Mouse (Mus musculus) common myeloid progenitor, adult 5-6 weeks (primary cell): ENCODE results near the gene Zdhhc20. TPM values are rescaled to one million over a fixed set of nuclear protein-coding genes. Genes with fewer than 3 reads are reported as not detected.
"Not testable (repeated sequence)": the region's sequence is repeated elsewhere in the genome, so short reads cannot be mapped to it uniquely, and the experiment has no call there.

Source experiments
- ATAC-seq: replicated peaks from 2 replicates; pipeline ENCODE4 v1.8.0; 2016; ENCODE audit warnings: low read depth, mild to moderate bottlenecking, moderate TSS enrichment, inconsistent platforms; ENCODE audit not compliant: poor library complexity, severe bottlenecking
- total RNA-seq: library from RNA; stranded (forward); fragments of 200-1000, 187-1606 nt; gene quantifications from 2 replicates; pipeline ENCODE4 v1.2.3, GENCODE M21; 2017

The Zdhhc20 gene
- 28.6 and 32.3 TPM in 2 replicates for total RNA-seq

DNA sequence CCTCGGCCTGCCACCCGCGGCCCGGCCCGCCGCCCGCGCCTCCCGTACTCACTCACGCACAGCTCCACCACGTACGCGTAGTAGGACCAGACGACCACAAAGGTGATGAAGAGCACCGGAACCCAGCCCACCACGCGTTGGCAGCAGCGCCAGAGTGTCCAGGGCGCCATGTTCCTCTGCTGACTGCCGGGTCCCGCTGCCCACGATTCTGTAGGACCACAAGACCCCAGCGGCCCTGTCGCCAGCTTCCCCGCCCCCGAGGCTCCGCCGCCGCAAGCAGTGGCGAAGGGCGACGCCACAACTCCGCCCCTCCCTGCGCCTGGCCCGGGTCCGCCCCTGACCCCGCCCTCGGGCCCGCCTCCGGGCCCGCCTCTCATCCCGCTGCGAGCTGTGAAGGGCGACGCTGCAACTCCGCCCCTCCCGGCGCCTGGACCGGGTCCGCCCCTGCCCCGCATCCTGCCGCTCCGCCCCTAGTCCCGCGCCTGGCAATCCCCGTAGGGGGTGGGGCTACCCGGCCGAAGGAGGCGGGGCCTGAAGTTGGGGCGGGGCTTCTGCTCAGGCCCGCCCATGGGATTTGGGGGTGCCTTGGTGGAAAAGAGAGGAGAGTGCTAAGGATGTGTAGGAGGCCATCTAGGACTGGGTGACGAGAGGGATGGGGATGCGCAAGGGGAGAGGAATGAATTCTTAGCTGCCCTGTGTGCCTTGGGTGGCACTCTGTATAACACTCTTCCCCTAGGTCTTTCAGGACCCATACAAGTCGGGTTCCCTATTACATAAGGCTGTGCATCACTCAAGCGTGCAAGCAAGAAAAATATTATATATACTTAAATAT lies at the start of gene Zdhhc20:
Gene Zdhhc20 (minus strand): TSS at position 266 of the 832 bp plus-strand sequence.
- ATAC-seq = peak; percentile 84

DNA sequence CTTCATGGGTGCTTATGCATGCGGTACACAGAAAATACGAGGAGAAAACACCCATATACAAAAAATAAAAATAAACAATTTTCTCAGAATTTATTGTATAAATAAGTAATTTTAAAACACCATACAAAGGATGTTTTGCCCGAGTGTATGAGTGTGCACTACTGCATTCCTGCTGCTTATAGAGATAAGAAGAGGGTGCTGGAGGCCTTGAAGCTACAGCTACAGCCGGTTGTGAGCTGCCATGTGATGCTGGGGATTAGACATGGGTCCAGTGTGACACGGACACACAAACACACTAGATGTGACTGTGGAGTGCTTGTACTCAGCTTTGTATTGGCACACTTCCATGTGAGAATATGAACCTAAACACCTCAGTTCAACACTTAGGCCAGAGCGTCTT lies 47.2 kb upstream of the Zdhhc20 start:
- ATAC-seq = no peak

DNA sequence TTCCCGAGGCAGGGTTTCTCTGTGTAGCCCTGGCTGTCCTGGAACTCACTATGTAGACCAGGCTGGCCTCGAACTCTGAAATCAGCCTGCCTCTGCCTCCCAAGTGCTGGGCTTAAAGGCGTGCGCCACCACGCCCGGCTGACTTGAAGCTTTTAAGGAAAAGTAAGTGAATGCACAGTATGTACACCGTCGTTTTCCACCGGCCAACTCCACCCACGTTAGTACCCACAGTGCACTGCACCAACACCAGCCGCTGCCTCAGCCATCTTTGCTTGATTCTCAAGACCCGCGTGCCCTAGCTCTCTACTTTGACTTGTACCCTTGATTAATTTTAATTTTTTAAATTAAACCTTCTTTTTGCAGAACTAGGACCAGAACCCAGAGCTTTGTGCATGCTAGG lies 44.6 kb upstream of the Zdhhc20 start:
- no peak for ATAC-seq

DNA sequence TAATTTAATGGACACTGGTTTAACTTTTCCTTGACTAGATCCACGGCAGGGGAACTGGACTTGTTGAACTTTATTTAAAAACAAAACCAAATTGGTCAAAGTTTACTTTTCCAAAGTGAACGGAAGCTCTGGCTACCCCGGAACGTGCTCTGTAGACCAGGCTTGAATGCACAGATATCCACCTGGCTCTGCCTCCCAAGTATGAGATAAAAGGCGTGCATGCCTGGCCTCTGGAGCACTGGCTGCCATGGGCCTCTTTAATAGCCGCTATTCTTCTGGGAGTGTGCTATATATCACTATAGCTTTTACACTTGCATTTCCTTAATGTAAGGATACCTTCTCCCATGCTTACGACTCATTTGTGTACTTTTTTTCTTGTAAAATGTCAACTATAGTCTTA lies 43.5 kb upstream of the Zdhhc20 start:
- no peak for ATAC-seq

DNA sequence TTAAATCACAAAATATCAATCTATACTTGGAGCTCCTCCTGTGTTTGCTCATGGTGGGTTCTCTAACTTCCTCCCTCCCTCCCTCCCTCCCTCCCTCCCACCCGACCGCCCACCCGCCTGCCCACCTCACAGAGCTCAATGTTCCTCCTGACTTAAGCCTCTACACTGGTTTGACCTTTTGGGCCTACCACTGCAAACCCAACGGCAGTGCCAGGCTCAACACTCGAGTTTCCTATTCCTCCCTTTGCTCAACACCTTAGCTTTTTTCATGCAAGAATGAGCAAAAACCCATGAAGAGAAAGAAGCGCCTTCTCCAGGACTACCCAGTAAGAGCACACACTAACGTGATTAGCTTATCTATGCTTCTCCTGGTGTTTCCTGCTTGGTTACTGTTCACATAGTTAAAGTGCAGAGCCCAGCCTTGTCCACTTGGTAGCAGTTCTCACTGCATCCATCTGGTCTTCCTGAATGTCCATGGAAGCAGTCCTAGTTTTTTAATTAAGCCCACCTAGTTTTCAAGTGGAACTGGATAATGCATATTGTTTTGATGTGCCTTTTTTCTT lies 42.9 kb upstream of the Zdhhc20 start:
- ATAC-seq = peak; percentile 98

DNA sequence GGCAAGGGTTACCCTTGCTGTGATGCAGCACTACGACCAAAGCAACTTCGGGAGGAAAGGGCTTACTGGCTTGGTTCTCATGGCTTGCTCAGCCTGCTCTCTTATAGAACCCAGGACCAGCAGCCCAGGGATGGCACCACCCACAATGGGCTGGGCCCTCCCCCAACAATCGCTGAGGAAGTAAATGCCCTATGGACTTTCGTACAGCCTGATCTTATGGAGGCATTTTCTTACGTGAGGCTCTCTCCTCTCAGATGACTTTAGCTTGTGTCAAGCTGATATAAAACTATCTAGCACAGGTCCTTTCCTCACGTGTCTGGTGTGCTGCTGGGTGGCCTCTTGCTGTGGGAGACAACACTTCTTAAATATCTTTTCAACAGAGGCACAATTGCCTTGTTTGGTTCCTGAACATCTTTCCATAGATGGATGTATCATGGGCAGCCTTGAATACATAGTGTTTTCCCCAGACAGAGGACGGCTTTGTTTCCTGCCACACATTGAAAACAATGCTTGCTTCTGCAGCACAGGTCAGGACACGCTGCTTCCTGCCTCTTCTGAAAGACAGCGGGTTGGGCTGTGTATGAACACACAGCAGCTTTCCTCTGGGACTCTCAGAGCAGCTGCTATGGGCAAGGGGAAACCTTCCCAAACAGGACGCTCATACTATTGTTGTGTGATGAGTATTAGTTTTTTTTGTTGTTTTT lies 31.5 kb upstream of the Zdhhc20 start:
- ATAC-seq = no peak

DNA sequence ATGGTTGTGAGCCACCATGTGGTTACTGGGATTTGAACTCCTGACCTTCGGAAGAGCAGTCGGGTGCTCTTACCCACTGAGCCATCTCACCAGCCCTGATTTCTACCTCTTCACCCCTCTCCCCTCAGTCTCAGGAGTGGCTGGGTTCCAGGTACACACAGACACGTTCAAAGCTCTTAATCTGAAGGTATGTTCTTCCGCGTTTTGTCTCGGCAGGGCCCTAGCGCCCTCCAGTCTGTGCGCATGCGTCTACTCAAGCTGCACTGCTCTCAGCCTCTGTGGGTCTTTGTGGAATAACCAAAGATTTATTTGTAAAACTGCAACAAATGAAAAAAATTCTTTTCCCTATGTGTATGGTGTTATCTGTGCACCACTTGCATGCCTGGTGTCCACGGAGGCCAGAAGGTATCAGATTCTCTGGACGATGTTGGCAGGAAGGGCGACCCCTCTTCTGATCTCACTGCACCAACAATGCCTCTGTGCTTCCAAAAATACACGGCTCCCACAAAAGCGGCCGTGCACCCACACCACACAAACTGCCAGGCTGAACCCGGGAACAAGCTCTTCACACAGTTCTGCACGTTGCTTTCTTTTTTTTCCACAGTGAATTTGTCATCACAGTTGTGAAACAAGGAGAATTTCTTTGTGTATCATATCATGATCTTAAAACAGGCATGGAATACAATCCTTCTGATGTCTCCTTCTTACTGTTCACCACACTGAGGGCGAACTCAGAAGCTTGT lies 30.7 kb upstream of the Zdhhc20 start:
- no peak for ATAC-seq

DNA sequence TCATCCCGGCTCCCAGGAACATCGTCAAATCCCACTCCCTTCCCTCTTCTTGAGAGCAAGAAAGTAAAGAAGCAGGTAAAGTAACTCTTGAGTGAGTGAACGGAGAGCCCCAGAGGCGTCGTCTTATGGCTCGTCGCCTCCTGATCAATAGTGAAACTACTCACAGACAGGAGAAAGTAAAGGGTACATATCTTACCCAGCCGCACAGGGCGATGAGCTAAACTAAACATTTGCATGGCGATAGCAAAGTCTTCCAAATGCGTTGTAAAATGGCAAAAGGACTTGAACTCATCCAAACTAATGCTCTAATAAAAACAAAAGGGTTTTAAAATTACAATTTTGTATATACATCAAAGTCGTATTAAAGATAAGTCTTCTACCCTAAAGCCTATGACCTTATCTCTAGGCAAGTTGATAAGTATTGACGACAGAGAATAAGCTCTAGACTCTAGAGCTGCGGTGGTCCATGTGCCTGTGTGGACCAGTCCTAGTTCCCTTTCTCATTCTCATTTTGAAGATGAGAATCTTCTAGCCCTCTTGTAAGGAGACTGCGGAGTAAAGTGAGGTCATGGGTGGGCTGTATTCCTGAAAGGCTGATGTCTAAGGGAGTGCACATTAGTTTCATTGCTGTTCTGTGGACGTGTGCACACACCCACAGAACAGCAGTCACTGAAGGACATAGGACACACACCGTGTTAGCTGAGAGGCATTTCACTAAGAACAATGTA lies 29.2 kb upstream of the Zdhhc20 start:
- no peak for ATAC-seq

DNA sequence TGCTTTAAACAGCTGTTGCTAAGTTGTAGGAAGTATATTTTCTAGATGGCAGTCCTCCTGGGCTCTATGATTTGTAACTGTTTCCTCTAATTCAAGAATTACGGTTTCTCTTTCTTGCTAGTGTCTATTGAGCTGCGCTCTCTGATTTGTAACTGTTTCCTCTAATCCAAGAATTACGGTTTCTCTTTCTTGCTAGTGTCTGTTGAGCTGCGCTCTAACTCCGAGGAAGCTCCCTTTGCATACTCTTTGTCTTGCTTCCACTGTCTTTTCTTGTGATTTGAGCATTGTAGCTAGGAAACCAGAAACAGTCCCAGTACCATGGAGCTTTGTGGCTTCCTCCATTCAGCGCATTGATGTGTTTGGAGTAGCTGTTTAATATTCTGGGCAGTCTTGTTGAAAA lies 25.3 kb upstream of the Zdhhc20 start:
- ATAC-seq = no peak

DNA sequence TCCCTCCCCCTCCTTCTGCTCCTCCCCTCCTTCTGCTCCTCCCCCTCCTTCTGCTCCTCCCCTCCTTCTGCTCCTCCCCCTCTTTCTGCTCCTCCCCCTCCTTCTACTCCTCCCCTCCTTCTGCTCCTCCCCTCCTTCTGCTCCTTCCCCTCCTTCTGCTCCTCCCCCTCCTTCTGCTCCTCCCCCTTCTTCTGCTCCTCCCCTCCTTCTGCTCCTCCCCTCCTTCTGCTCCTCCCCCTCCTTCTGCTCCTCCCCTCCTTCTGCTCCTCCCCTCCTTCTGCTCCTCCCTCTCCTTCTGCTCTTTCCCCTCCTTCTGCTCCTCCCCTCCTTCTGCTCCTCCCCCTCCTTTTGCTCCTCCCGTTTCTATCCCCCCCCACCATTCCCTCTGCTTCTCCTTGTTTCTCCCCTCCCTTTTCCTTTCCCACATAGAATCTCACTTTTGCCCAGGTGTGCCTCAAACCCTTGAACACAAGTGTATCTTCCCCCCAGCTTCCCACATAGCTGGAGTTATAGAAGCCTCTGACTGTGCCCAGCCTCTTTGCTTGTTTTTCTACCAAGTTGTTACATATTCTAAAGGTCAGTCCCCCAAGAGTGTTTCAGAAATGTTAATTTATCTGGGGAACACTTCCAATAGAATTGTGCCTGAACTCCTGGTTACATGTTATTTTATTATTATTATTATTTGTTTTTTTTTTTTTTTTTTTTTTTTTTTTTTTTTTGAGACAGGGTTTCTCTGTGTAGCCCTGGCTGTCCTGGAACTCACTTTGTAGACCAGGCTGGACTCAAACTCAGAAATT lies 22.3 kb upstream of the Zdhhc20 start:
- not testable (repeated sequence) for ATAC-seq

DNA sequence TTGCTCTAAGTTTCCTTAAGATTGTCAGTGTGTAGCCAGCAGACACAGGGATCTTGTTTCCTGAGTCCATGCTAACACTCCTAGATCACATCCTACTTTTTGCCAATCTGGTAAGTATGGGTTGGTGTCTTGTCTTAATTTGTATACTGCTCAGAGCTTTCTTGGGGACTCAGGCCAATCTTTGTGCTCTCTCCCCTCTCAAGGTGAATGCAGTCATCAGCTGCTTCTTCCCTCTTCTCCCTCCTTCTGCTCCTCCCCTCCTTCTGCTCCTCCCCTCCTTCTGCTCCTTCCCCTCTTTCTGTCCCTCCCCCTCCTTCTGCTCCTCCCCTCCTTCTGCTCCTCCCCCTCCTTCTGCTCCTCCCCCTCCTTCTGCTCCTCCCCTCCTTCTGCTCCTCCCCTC lies 21.7 kb upstream of the Zdhhc20 start:
- ATAC-seq = not testable (repeated sequence)

DNA sequence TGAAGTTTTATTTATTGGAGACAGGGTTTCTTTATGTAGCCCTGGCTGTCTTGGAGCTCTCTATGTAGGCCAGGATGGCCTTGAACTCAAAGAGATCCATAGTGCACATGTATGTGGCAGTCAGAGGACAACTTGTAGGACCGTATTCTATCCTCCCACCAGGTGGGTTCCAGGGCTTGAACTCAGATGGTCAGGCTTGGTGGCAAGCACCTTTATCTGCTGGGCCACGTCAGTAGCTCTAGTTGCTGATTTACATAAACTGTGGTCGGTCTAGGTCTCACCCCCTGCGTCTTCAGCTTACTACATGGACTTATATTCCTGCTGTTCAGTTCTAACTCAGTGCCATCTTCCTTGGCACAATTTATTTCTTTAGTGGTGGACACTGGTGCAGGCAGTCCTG lies 21.2 kb upstream of the Zdhhc20 start:
- no peak for ATAC-seq

DNA sequence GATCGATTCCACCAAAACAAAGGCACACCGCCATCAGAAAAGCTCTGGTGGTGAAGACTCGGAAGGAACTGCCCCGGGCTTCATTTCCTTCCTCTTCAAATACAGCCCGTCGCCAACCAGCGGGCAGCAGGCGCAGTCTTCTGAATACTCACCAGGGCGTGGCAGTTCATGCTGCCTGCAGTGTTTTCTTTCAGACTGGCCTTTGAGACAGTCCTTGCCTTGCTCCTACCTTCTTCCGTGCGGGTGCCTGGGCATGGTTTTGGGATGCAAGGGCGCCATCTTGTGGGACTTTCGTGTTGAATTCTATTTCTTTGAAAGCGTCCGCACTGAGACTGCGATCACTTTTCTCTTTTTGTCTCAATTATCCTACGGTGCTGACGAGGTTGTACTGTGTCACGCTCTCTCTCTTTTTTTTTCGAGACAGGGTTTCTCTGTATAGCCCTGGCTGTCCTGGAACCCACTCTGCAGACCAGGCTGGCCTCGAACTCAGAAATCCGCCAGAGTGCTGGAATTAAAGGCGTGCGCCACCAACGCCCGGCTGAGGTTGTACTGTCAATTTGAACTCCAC lies 20.5 kb upstream of the Zdhhc20 start:
- peak; percentile 97 for ATAC-seq

DNA sequence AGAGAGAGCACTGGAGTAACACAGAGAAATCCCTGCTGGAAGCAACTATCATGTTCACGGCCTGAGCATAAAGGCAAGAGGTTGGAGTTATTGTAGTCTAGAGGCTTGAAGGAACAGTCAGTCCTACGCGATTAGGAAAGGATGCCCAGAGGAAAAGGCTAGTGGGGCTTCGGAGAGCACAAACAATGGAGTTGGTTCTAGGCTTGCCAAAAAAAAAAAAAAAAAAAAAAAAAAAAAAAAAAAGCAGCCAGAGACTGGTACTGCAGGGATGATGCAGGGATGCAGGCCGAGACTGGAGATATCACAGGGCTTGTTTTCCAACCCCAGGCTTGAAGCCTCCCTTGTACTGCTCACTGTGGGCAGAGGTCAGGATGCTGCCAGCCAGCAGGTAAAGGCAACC lies 19.2 kb upstream of the Zdhhc20 start:
- no peak for ATAC-seq

DNA sequence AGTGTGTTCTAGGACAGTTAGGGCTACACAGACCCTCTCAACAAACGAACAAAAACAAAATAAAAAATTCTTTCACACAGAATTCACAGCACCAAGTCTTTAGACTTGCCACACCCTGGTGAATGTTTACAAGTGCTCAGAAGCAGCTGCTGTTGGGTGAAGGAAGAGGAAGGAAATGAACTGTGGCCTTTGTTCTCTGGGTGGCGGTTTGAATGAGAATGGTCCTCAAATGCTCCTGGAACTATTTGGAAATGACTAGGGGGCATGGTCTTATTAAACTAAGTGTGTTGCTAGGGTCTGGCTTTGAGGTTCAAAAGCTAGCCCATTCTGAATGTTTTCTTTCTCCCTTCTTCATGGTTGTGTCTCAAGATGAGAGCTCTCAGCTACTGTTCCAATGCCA lies 18.4 kb upstream of the Zdhhc20 start:
- peak; percentile 37 for ATAC-seq

DNA sequence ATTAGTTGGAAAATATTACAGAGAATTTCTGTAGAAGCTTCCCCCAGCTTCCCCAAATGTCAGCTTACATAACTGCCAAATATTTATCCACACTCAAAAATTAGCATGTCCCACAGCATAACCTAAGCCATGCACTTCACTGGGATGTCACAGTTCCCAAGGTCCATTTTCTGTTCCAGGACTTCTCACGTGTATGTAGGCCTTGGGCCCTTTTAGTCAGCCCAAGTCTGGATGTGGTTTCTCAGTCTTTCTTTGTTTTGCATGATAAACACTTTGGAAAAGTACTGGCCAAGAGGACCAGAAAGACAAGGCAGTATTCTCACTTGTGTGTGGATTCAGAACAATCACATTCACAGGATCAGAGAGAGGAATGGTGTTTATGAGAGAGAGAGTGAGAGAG lies 11.9 kb upstream of the Zdhhc20 start:
- no peak for ATAC-seq

DNA sequence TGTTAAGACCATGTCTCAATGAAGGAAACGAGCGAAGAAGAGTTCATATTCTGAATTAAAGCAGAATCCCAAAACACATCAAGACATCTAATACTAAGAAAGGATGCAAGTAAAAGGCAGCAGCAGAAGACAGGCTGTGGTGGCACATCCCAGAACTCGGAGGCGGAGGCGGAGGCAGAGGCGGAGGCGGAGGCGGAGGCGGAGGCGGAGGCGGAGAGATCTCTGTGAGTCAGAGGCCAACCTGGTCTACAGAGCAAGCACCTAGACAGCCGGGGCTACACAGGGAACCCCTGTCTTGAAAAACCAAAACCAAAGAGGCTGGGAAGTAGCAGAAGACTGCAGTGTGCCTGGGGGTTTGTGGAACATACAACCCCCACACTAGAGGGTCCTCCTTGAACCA lies 6.8 kb upstream of the Zdhhc20 start:
- ATAC-seq = no peak

DNA sequence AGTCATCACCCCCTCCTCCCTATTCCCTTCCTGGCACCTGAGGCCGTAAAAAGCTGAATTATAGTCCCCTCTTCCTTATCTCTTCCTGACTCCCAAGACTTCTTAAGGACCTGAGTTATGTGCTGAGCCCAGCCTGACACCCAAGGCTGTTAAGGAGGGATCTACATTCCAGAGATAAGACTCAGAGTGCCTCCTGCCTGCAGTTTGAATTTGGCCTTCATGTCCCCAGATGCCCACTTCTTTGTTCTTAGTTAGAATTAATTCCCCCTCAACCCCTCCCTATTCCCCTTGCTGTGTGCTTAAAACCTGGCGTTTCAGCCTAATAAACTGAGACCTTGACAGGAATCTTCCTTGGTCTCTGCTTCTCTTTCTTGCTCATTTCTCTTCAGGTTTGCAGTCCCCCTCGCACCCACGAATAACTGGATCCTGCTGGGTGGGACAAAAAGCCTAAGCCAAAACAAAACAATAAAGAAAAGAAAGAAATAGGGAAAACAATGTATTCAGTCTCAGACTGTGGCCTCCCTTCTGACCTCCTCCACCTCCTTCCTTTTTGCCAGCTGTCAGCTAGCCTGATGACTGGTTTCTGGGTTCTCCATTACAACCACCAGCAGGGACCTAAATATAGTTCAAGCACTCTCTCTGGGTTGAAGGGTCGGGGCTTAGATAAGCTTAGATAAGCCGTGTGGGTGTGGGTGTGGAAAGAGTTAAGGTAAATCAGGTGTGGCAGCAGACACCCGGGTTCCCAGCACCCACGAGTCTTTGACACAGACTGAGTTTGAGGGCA lies 6.2 kb upstream of the Zdhhc20 start:
- ATAC-seq = not testable (repeated sequence)
